Mouse (Mus musculus) bone marrow, adult 2 months (tissue): Measurements from ENCODE around the gene Cnn2. TPM values are rescaled to one million over a fixed set of nuclear protein-coding genes. Genes with fewer than 3 reads are reported as not detected.

Source experiments
- H3K27ac ChIP-seq: fragments of 200-500 bp; 2 replicates; pipeline ENCODE4 v1.5.1; 2012; ENCODE audit warnings: low read depth, mild to moderate bottlenecking, control low read depth, inconsistent platforms, low read length; ENCODE audit not compliant: control insufficient read depth, poor library complexity, insufficient read depth
- H3K4me1 ChIP-seq: fragments of 200-500 bp; 2 replicates; pipeline ENCODE4 v1.6.1; 2011; ENCODE audit warnings: low read length; ENCODE audit not compliant: control insufficient read depth, insufficient read depth
- H3K4me3 ChIP-seq: fragments of 200-500 bp; replicated peaks from 2 replicates; pipeline ENCODE3; 2011; ENCODE audit warnings: mild to moderate bottlenecking, low read depth, low read length, control low read depth; ENCODE audit not compliant: control insufficient read depth
- CTCF ChIP-seq: fragments of 200-500 bp; IDR thresholded peaks from 2 replicates; pipeline ENCODE4 v1.5.1; 2011; ENCODE audit warnings: low read length, control low read depth; ENCODE audit not compliant: control insufficient read depth, insufficient read depth
- POLR2A ChIP-seq: fragments of 200-500 bp; IDR thresholded peaks from 2 replicates; pipeline ENCODE4 v1.6.1; 2011; ENCODE audit warnings: low read depth, mild to moderate bottlenecking, control low read depth, low read length, borderline replicate concordance; ENCODE audit not compliant: control insufficient read depth
- WGBS: fragments of 180-500 bp; shearing (Covaris S2); methylation state at CpG from one replicate; pipeline ENCODE4 v1.1.7; 2018; 5-methylcytosine and 5-hydroxymethylcytosine counted together
- polyA plus RNA-seq: library from polyadenylated mRNA; stranded (reverse); fragments of >200 nt; gene quantifications from 2 replicates; pipeline ENCODE4 v1.2.4, GENCODE M21; 2011; ENCODE audit warnings: low replicate concordance; ENCODE audit not compliant: missing spikeins, insufficient read depth, insufficient read length

Gene Cnn2
- polyA plus RNA-seq, 1 experiment = 92.4 TPM

GRCm38 (mm10) chr10:79974668-79975067, 13.7 kb upstream of the Cnn2 start:
- 69% methylated on average over 8 of the region's 8 CpGs for WGBS
- H3K27ac ChIP-seq = no peak overlapping the region
- H3K4me1 ChIP-seq = no peaks in the 10 kb centered on the region
- no peak overlapping the region for H3K4me3 ChIP-seq
- TF ChIP-seq POLR2A (no peak), CTCF (no peak)

GRCm38 (mm10) chr10:79976071-79976721, 12.2 kb upstream of the Cnn2 start:
- Histone ChIP-seq H3K4me1 (no peaks in the 10 kb centered on the region), H3K27ac (no peak overlapping the region), H3K4me3 (no peak overlapping the region)
- TF ChIP-seq POLR2A = no peak
- no peak for TF ChIP-seq CTCF
- 94% methylated on average over 28 of the region's 28 CpGs for WGBS

GRCm38 (mm10) chr10:79976722-79977107, 11.7 kb upstream of the Cnn2 start:
- H3K4me3 ChIP-seq = no peak overlapping the region
- TF ChIP-seq CTCF (no peak), POLR2A (no peak)
- H3K4me1 ChIP-seq = no peaks in the 10 kb centered on the region
- WGBS = 95% methylated on average over 36 of the region's 36 CpGs
- H3K27ac ChIP-seq = no peak overlapping the region

- Histone ChIP-seq H3K4me3 (no peak overlapping the region), H3K27ac (no peak overlapping the region), H3K4me1 (no peaks in the 10 kb centered on the region)
- TF ChIP-seq POLR2A = no peak
- TF ChIP-seq CTCF = no peak
- 97% methylated on average over 28 of the region's 28 CpGs for WGBS
These were observed 11.1 kb upstream of the Cnn2 start for GRCm38 (mm10) chr10:79977324-79977723.

- H3K4me3 ChIP-seq = no peak overlapping the region
- WGBS = 96% methylated on average over 21 of the region's 21 CpGs
- TF ChIP-seq POLR2A (no peak), CTCF (no peak)
- H3K4me1 ChIP-seq = no peaks in the 10 kb centered on the region
- no peak overlapping the region for H3K27ac ChIP-seq
These were observed 10.3 kb upstream of the Cnn2 start for GRCm38 (mm10) chr10:79978061-79978460.

GRCm38 (mm10) chr10:79979401-79980155, 8.8 kb upstream of the Cnn2 start:
- 93% methylated on average over 22 of the region's 22 CpGs for WGBS
- no peak overlapping the region for H3K27ac ChIP-seq
- H3K4me3 ChIP-seq = no peak overlapping the region
- H3K4me1 ChIP-seq = peaks cover 2% of the 10 kb centered on the region; the same call in 1 of the 2 replicates
- TF ChIP-seq CTCF = no peak
- TF ChIP-seq POLR2A = no peak

GRCm38 (mm10) chr10:79983205-79983604, 5.2 kb upstream of the Cnn2 start:
- peaks cover 8% of the 10 kb centered on the region; the same call in 1 of the 2 replicates for H3K4me1 ChIP-seq
- no peak for TF ChIP-seq CTCF
- WGBS = 66% methylated on average over 5 of the region's 5 CpGs
- peak overlapping the region; percentile 82 for H3K4me3 ChIP-seq
- peak overlapping the region; percentile 82 for H3K27ac ChIP-seq

GRCm38 (mm10) chr10:79983670-79984069, 4.7 kb upstream of the Cnn2 start:
- WGBS = under 1% methylated on average over 21 of the region's 21 CpGs
- TF ChIP-seq CTCF (no peak), POLR2A (peak; percentile 22; the same call in 1 of the 2 replicates)
- peaks cover 8% of the 10 kb centered on the region; the same call in 1 of the 2 replicates for H3K4me1 ChIP-seq
- H3K27ac ChIP-seq = peak overlapping the region; percentile 82
- H3K4me3 ChIP-seq = peak overlapping the region; percentile 82
